Mouse (Mus musculus) lung, embryonic 14.5 days (tissue): Measurements from ENCODE around the gene Olfr1246. TPM values are rescaled to one million over a fixed set of nuclear protein-coding genes. Genes with fewer than 3 reads are reported as not detected.
"Not testable (repeated sequence)": the region's sequence is repeated elsewhere in the genome, so short reads cannot be mapped to it uniquely, and the experiment has no call there.

ENCODE experiments used
- ATAC-seq: fragments of 200-750 bp; cut with Nextera tagmentation; 2 replicates; pipeline ENCODE4 v1.8.0; 2017; ENCODE audit warnings: mild to moderate bottlenecking, moderate TSS enrichment, moderate library complexity; ENCODE audit not compliant: insufficient read depth
- DNase-seq: peaks from one replicate; pipeline ENCODE4 v3.0.0-alpha.2; 2015
- H3K27ac ChIP-seq: fragments of 300-500 bp; sonication (generic); 2 replicates; pipeline ENCODE4 v1.5.1; 2014; ENCODE audit warnings: low read depth, mild to moderate bottlenecking, moderate library complexity
- H3K27me3 ChIP-seq: fragments of 300-500 bp; sonication (generic); 2 replicates; pipeline ENCODE4 v1.6.1; 2014; ENCODE audit warnings: low read length, control low read depth; ENCODE audit not compliant: insufficient read depth
- H3K36me3 ChIP-seq: fragments of 300-500 bp; sonication (generic); 2 replicates; pipeline ENCODE4 v1.6.1; 2014; ENCODE audit warnings: control low read depth; ENCODE audit not compliant: insufficient read depth
- H3K4me1 ChIP-seq: fragments of 300-500 bp; sonication (generic); 2 replicates; pipeline ENCODE4 v1.6.1; 2014; ENCODE audit warnings: antibody characterized with exemption, control low read depth; ENCODE audit not compliant: insufficient read depth
- H3K4me2 ChIP-seq: fragments of 300-500 bp; sonication (generic); 2 replicates; pipeline ENCODE4 v1.6.1; 2014; ENCODE audit warnings: mild to moderate bottlenecking
- H3K4me3 ChIP-seq: fragments of 300-500 bp; sonication (generic); 2 replicates; pipeline ENCODE4 v1.5.1; 2014; ENCODE audit warnings: low read depth, low read length
- H3K9ac ChIP-seq: fragments of 300-500 bp; sonication (generic); 2 replicates; pipeline ENCODE4 v1.6.1; 2014
- H3K9me3 ChIP-seq: fragments of 300-500 bp; sonication (generic); 2 replicates; pipeline ENCODE4 v1.6.1; 2016; ENCODE audit warnings: low read depth, low read length, control low read depth
- CTCF ChIP-seq: IDR thresholded peaks from 2 replicates; pipeline ENCODE4 v1.5.1; 2016; ENCODE audit warnings: antibody characterized with exemption, low read depth
- WGBS: fragments of 180-500 bp; shearing (Covaris S2); extraction: QIAGEN DNeasy Blood & Tissue Kit; methylation state at CpG from one replicate; pipeline ENCODE4 v1.1.7; 2014; 5-methylcytosine and 5-hydroxymethylcytosine counted together
- polyA plus RNA-seq: library from polyadenylated mRNA; unstranded; fragments of >200 nt; fragmentation: Nextera tagmentation; extraction: Ambion mirVana; gene quantifications from 2 replicates; pipeline ENCODE4 v1.2.1, GENCODE M21; 2014

Gene Olfr1246
- not detected in 2 replicates for polyA plus RNA-seq

- ATAC-seq (no peak), DNase-seq (no peak)
- Histone ChIP-seq H3K9ac (no peak within 1 kb of the TSS), H3K4me3 (no peak within 1 kb of the TSS), H3K9me3 (no peaks in the 10 kb centered on the region), H3K4me2 (no peak within 1 kb of the TSS), H3K36me3 (no peaks in the 10 kb centered on the region), H3K27ac (no peak within 1 kb of the TSS), H3K27me3 (no peaks in the 10 kb centered on the region), H3K4me1 (no peaks in the 10 kb centered on the region)
- 65% methylated on average over 2 of the region's 2 CpGs for WGBS
- no peak for TF ChIP-seq CTCF
Measured at GRCm38 (mm10) chr2:89593057-89593456, at the start of gene Olfr1246. Olfr1246 (minus strand) TSS chr2:89593157.

GRCm38 (mm10) chr2:89634883-89635282, 41.9 kb upstream of the Olfr1246 start, which contains the start of gene Olfr1249:
Olfr1249 (minus strand) TSS chr2:89634983.
- DNase-seq (no peak), ATAC-seq (no peak)
- H3K9me3 ChIP-seq, result no peaks in the 10 kb centered on the region
- no peaks in the 10 kb centered on the region for H3K4me1 ChIP-seq
- no peak for TF ChIP-seq CTCF
- no peak within 1 kb of the TSS for H3K4me3 ChIP-seq
- no peaks in the 10 kb centered on the region for H3K27me3 ChIP-seq
- no peak within 1 kb of the TSS for H3K27ac ChIP-seq
- no peak within 1 kb of the TSS for H3K4me2 ChIP-seq
- WGBS, result 78% methylated on average over 2 of the region's 2 CpGs
- H3K36me3 ChIP-seq, result no peaks in the 10 kb centered on the region
- H3K9ac ChIP-seq, result no peak within 1 kb of the TSS

GRCm38 (mm10) chr2:89618145-89618544, 25.2 kb upstream of the Olfr1246 start, which contains the start of gene Olfr1248:
Olfr1248 (minus strand) TSS chr2:89618245.
- H3K4me1 ChIP-seq, H3K4me2 ChIP-seq, H3K9ac ChIP-seq, H3K9me3 ChIP-seq, H3K27me3 ChIP-seq, ATAC-seq, H3K4me3 ChIP-seq, H3K36me3 ChIP-seq, DNase-seq, H3K27ac ChIP-seq: not testable (repeated sequence)
- WGBS, result 93% methylated on average over 1 of the region's 1 CpGs

GRCm38 (mm10) chr2:89614030-89614429, 21.1 kb upstream of the Olfr1246 start, which contains the start of gene Olfr1247:
Olfr1247 (minus strand) TSS chr2:89614130.
- Histone ChIP-seq H3K36me3 (no peaks in the 10 kb centered on the region), H3K4me3 (no peak within 1 kb of the TSS), H3K27ac (no peak within 1 kb of the TSS), H3K4me1 (no peaks in the 10 kb centered on the region), H3K9me3 (no peaks in the 10 kb centered on the region), H3K9ac (no peak within 1 kb of the TSS), H3K4me2 (no peak within 1 kb of the TSS), H3K27me3 (no peaks in the 10 kb centered on the region)
- no peak for TF ChIP-seq CTCF
- ATAC-seq (no peak), DNase-seq (no peak)
- 91% methylated on average over 2 of the region's 2 CpGs for WGBS

GRCm38 (mm10) chr2:89578347-89578746, 14.6 kb downstream of the Olfr1246 start, which contains the start of gene Olfr1245:
Olfr1245 (minus strand) TSS chr2:89578447.
- Histone ChIP-seq H3K27ac (no peak within 1 kb of the TSS), H3K9ac (no peak within 1 kb of the TSS), H3K27me3 (no peaks in the 10 kb centered on the region), H3K4me1 (no peaks in the 10 kb centered on the region), H3K36me3 (no peaks in the 10 kb centered on the region), H3K4me2 (no peak within 1 kb of the TSS), H3K9me3 (no peaks in the 10 kb centered on the region), H3K4me3 (no peak within 1 kb of the TSS)
- ATAC-seq (no peak), DNase-seq (no peak)
- TF ChIP-seq CTCF, result no peak
- WGBS, result 86% methylated on average over 1 of the region's 1 CpGs

GRCm38 (mm10) chr2:89562706-89563105, 30.3 kb downstream of the Olfr1246 start:
- not testable (repeated sequence) for H3K27ac ChIP-seq, H3K4me3 ChIP-seq, H3K4me2 ChIP-seq, H3K9me3 ChIP-seq, H3K36me3 ChIP-seq, H3K4me1 ChIP-seq, DNase-seq, ATAC-seq, H3K9ac ChIP-seq, H3K27me3 ChIP-seq
- 71% methylated on average over 2 of the region's 2 CpGs for WGBS

GRCm38 (mm10) chr2:89544516-89544915, 48.4 kb downstream of the Olfr1246 start:
- H3K27me3 ChIP-seq, result no peaks in the 10 kb centered on the region
- H3K36me3 ChIP-seq, result no peaks in the 10 kb centered on the region
- WGBS, result 48% methylated on average over 2 of the region's 2 CpGs
- no peak overlapping the region for H3K4me3 ChIP-seq
- H3K9ac ChIP-seq, result no peak overlapping the region
- H3K27ac ChIP-seq, result no peak overlapping the region
- no peaks in the 10 kb centered on the region for H3K9me3 ChIP-seq
- H3K4me1 ChIP-seq, result no peaks in the 10 kb centered on the region
- no peak overlapping the region for H3K4me2 ChIP-seq
- 0 out of 2 replicates have a peak, but pooled peaks have one; percentile 23 for TF ChIP-seq CTCF
- DNase-seq (peak; percentile 53), ATAC-seq (no peak)

GRCm38 (mm10) chr2:89539923-89540322, 53.0 kb downstream of the Olfr1246 start:
- Histone ChIP-seq H3K9me3 (no peaks in the 10 kb centered on the region), H3K27ac (no peak overlapping the region), H3K4me1 (no peaks in the 10 kb centered on the region), H3K9ac (no peak overlapping the region), H3K4me2 (no peak overlapping the region), H3K4me3 (no peak overlapping the region), H3K27me3 (no peaks in the 10 kb centered on the region), H3K36me3 (no peaks in the 10 kb centered on the region)
- ATAC-seq, result no peak
- no peak for DNase-seq
- WGBS, result 52% methylated on average over 1 of the region's 1 CpGs
- TF ChIP-seq CTCF, result no peak

Other genes with a start within 250 kb of the Olfr1246 start
- not detected in 2 replicates for gene Olfr1234, start 228.3 kb downstream of the Olfr1246 start, polyA plus RNA-seq
- gene Olfr1238, start 183.5 kb downstream of the Olfr1246 start, polyA plus RNA-seq, result not detected in 2 replicates
- gene Olfr1239, start 172.8 kb downstream of the Olfr1246 start, polyA plus RNA-seq, result not detected in 2 replicates
- not detected in 2 replicates for gene Olfr1240, start 150.2 kb downstream of the Olfr1246 start, polyA plus RNA-seq
- gene Olfr1241, start 106.0 kb downstream of the Olfr1246 start, polyA plus RNA-seq, result not detected in 2 replicates
- not detected in 2 replicates for gene Olfr1242, start 94.8 kb downstream of the Olfr1246 start, polyA plus RNA-seq
- not detected in 2 replicates for gene Olfr1243, start 61.7 kb downstream of the Olfr1246 start, polyA plus RNA-seq
- gene Olfr1245, start 14.7 kb downstream of the Olfr1246 start, polyA plus RNA-seq, result not detected in 2 replicates
- not detected in 2 replicates for gene Olfr1247, start 21.0 kb upstream of the Olfr1246 start, polyA plus RNA-seq
- gene Olfr1248, start 25.1 kb upstream of the Olfr1246 start, polyA plus RNA-seq, result not detected in 2 replicates
- not detected in 2 replicates for gene Olfr1249, start 41.8 kb upstream of the Olfr1246 start, polyA plus RNA-seq
- gene Olfr1250, start 68.3 kb upstream of the Olfr1246 start, polyA plus RNA-seq, result not detected in 2 replicates
- not detected in 2 replicates for gene Olfr1251, start 78.8 kb upstream of the Olfr1246 start, polyA plus RNA-seq
- not detected in 2 replicates for gene Olfr1252, start 131.9 kb upstream of the Olfr1246 start, polyA plus RNA-seq
- not detected in 2 replicates for gene Olfr1253, start 163.9 kb upstream of the Olfr1246 start, polyA plus RNA-seq
- not detected in 2 replicates for gene Olfr1254, start 200.5 kb upstream of the Olfr1246 start, polyA plus RNA-seq
- gene Olfr1255, start 218.9 kb upstream of the Olfr1246 start, polyA plus RNA-seq, result not detected in 2 replicates
- not detected in 2 replicates for gene Olfr1256, start 248.4 kb upstream of the Olfr1246 start, polyA plus RNA-seq